Comparison of ENCODE assay signal across 9 mouse cellular contexts in the genomic region with DNA sequence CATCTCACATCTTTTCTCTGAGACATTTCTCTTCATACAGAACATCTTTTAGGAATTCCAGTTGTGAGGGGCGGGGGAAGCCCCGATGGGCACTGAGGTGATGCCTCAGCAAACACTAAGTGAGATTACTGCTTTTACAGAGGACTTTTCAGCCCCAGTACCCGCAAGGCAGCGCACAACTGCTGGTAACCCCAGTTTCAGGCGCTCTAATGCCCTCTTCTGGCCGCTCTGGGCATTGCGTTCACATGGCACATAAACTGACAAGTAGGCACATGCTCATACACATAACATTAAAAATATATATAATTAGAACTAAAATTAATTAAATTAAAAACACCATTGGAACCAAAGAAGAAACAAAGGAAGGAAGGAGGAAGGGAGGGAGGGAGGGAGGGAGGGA. TPM values are rescaled to one million over a fixed set of nuclear protein-coding genes. Genes with fewer than 3 reads are reported as not detected.
DNase-seq lines count a peak whose midpoint lies in the region.
"Had no signal": no experiment of that assay in that cellular context is flagged by ENCODE, and none has a peak within 500 bp of the region (broad histone marks: within the 10 kb centered on the region; RNA-seq: fewer than 3 reads in every experiment).

No protein-coding gene starts in this region.

- H3K4me1 ChIP-seq in embryonic facial prominence, embryonic 10.5 days, result no peaks in the 10 kb centered on the region
- H3K4me1 ChIP-seq: hindbrain, embryonic 15.5 days had no signal

- H3K9me3 ChIP-seq in embryonic facial prominence, embryonic 10.5 days, result peaks cover 2% of the 10 kb centered on the region; the same call in 1 of the 2 replicates
- H3K9me3 ChIP-seq: hindbrain, embryonic 15.5 days had no signal

- no peak overlapping the region for H3K27ac ChIP-seq in embryonic facial prominence, embryonic 10.5 days (replicated peaks)
- H3K27ac ChIP-seq: hindbrain, embryonic 15.5 days had no signal

- H3K27me3 ChIP-seq in embryonic facial prominence, embryonic 10.5 days (replicated peaks; ENCODE audit: low read depth, poor library complexity, severe bottlenecking), result 0 out of 2 replicates have a peak, but pooled peaks cover 6% of the 10 kb centered on the region

- DNase-seq in heart, postnatal 4 days, result peak; percentile 20
- no peak for DNase-seq in heart, adult 9 months (ENCODE audit: low spot score in 2 of 2)
- peak; percentile 20 for DNase-seq in retina, postnatal 1 day
- no peak for DNase-seq in retina, embryonic 14.5 days (ENCODE audit: low spot score)
- DNase-seq in embryonic facial prominence, embryonic 10.5 days (ENCODE audit: low spot score), result peak; percentile 43
- peak; percentile 79 for DNase-seq in thymus, postnatal 14 days
- no peak for DNase-seq in layer of hippocampus, postnatal 25 days (ENCODE audit: extremely low spot score in 1 of 2, low spot score in 1 of 2)
- DNase-seq in layer of hippocampus, adult 8-10 months (ENCODE audit: low spot score in 2 of 2), result no peak

- no peaks in the 10 kb centered on the region for H3K36me3 ChIP-seq in embryonic facial prominence, embryonic 10.5 days (replicated peaks)
- H3K36me3 ChIP-seq: hindbrain, embryonic 15.5 days had no signal

- 50% methylated on average over 7 of the region's 7 CpGs for WGBS in embryonic facial prominence, embryonic 10.5 days

- H3K4me3 ChIP-seq in embryonic facial prominence, embryonic 10.5 days, result no peak overlapping the region
- H3K4me3 ChIP-seq: hindbrain, embryonic 15.5 days had no signal

RNA-seq across cellular contexts. Expression of a gene that starts 29.8 kb away (rescaled TPM):
- not detected for total RNA-seq in heart, postnatal 4 days (2021)
- polyA plus RNA-seq in embryonic facial prominence, embryonic 10.5 days (2016; fragmentation: Nextera tagmentation; extraction: Ambion mirVana), result 0.26 and 2.2 TPM in 2 replicates
- total RNA-seq in layer of hippocampus, postnatal 25 days (2021), result not detected
- total RNA-seq in layer of hippocampus, adult 8-10 months (2022), result not detected

Comparison
In these comparisons a context has a peak if more than half of its experiments do, and no peak if none do; other contexts are left out.
1. DNase-seq: peak in heart, postnatal 4 days (single experiment), retina, postnatal 1 day (single experiment), embryonic facial prominence, embryonic 10.5 days (single experiment) and thymus, postnatal 14 days (single experiment); none in heart, adult 9 months (0 of 2), retina, embryonic 14.5 days (single experiment), layer of hippocampus, postnatal 25 days (0 of 2) and layer of hippocampus, adult 8-10 months (0 of 2).